Mouse (Mus musculus) neural tube, embryonic 11.5 days (tissue): ENCODE measurements around the gene Dach1. TPM values are rescaled to one million over a fixed set of nuclear protein-coding genes. Genes with fewer than 3 reads are reported as not detected.

Experiments
- ATAC-seq: fragments of 200-750 bp; cut with Nextera tagmentation; 2 replicates; pipeline ENCODE4 v1.8.0; 2017; ENCODE audit warnings: moderate number of reproducible peaks, mild to moderate bottlenecking, moderate TSS enrichment, moderate library complexity; ENCODE audit not compliant: insufficient read depth, low FRiP score, low TSS enrichment
- DNase-seq: peaks from one replicate; pipeline ENCODE4 v3.0.0-alpha.2; 2015; ENCODE audit warnings: low spot score
- H3K27ac ChIP-seq: fragments of 300-500 bp; sonication (generic); 2 replicates; pipeline ENCODE4 v1.5.1; 2014; ENCODE audit warnings: low read depth, mild to moderate bottlenecking, low read length
- H3K27me3 ChIP-seq: fragments of 300-500 bp; sonication (generic); 2 replicates; pipeline ENCODE4 v1.6.1; 2014; ENCODE audit warnings: mild to moderate bottlenecking, low read length, mixed read lengths; ENCODE audit not compliant: control insufficient read depth, insufficient read depth
- H3K36me3 ChIP-seq: fragments of 300-500 bp; sonication (generic); 2 replicates; pipeline ENCODE4 v1.6.1; 2014; ENCODE audit warnings: mild to moderate bottlenecking, low read length, moderate library complexity, mixed read lengths; ENCODE audit not compliant: control insufficient read depth, insufficient read depth
- H3K4me1 ChIP-seq: fragments of 300-500 bp; sonication (generic); 2 replicates; pipeline ENCODE4 v1.6.1; 2014; ENCODE audit warnings: low read length, mixed read lengths; ENCODE audit not compliant: control insufficient read depth, insufficient read depth
- H3K4me2 ChIP-seq: fragments of 300-500 bp; sonication (generic); 2 replicates; pipeline ENCODE4 v1.6.1; 2014; ENCODE audit warnings: low read depth, mild to moderate bottlenecking, moderate library complexity
- H3K4me3 ChIP-seq: fragments of 300-500 bp; sonication (generic); 2 replicates; pipeline ENCODE4 v1.5.1; 2014; ENCODE audit warnings: low read depth, low read length
- H3K9ac ChIP-seq: fragments of 300-500 bp; sonication (generic); 2 replicates; pipeline ENCODE4 v1.6.1; 2014; ENCODE audit warnings: mild to moderate bottlenecking, low read length
- H3K9me3 ChIP-seq: fragments of 300-500 bp; sonication (generic); 2 replicates; pipeline ENCODE4 v1.6.1; 2016; ENCODE audit warnings: low read length; ENCODE audit not compliant: control insufficient read depth
- WGBS: fragments of 180-500 bp; shearing (Covaris S2); extraction: QIAGEN DNeasy Blood & Tissue Kit; methylation state at CpG from one replicate; pipeline ENCODE4 v1.1.7; 2014; 5-methylcytosine and 5-hydroxymethylcytosine counted together
- polyA plus RNA-seq: library from polyadenylated mRNA; unstranded; fragments of >200 nt; fragmentation: Nextera tagmentation; extraction: Ambion mirVana; gene quantifications from 2 replicates; pipeline ENCODE4 v1.2.1, GENCODE M21; 2014

Dach1 gene
- polyA plus RNA-seq, 1 experiment from 2014 or later, result 21.8 TPM

DNA sequence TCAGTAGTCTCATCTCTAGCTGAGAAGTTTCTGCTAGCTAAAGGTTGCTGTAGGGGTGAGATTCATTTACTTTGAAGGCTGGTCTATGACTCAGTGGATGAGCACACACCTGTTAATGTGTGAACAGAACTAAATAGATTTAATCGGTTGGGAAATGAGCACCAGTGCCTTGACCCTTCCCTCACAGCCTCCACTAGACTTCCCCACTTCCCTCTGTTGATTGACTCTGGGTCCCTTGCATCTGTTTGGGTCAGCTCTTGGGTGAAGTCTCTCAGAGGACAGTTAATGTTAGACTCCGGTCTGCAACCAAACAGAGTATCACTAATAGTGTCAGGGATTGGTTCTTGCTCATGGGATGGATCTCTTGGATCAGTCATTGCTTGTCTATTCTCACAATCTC, 227.2 kb downstream of the Dach1 start:
- 93% methylated on average over 2 of the region's 2 CpGs for WGBS
- no peak overlapping the region for H3K4me2 ChIP-seq
- no peak for ATAC-seq
- no peak for DNase-seq
- H3K4me1 ChIP-seq, result no peaks in the 10 kb centered on the region
- H3K9me3 ChIP-seq, result no peaks in the 10 kb centered on the region
- H3K36me3 ChIP-seq, result no peaks in the 10 kb centered on the region
- H3K4me3 ChIP-seq, result no peak overlapping the region
- H3K27ac ChIP-seq, result no peak overlapping the region
- no peaks in the 10 kb centered on the region for H3K27me3 ChIP-seq
- no peak overlapping the region for H3K9ac ChIP-seq

DNA sequence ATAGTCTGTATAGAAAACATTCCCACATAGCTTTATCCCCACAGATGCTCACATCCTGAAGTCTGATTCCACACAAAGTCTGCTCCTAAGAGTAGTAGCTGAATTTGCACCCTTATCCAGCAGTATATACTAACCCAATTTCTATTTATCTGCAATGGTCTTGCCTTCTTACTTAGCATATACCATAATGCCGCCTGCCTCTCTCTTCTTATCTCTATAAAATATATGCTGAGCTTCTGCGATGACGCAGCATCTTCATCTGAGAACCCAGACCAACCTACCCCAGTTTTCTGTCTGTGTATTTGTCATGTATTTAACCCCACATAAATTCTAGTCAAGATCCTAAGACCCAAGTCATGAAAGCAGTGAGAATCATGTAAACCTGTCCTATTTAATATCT, 272.9 kb downstream of the Dach1 start:
- 94% methylated on average over 3 of the region's 3 CpGs for WGBS
- no peaks in the 10 kb centered on the region for H3K9me3 ChIP-seq
- H3K9ac ChIP-seq, result no peak overlapping the region
- H3K4me1 ChIP-seq, result no peaks in the 10 kb centered on the region
- H3K36me3 ChIP-seq, result no peaks in the 10 kb centered on the region
- H3K4me2 ChIP-seq, result no peak overlapping the region
- no peak overlapping the region for H3K4me3 ChIP-seq
- ATAC-seq (no peak), DNase-seq (no peak)
- no peak overlapping the region for H3K27ac ChIP-seq
- no peaks in the 10 kb centered on the region for H3K27me3 ChIP-seq

DNA sequence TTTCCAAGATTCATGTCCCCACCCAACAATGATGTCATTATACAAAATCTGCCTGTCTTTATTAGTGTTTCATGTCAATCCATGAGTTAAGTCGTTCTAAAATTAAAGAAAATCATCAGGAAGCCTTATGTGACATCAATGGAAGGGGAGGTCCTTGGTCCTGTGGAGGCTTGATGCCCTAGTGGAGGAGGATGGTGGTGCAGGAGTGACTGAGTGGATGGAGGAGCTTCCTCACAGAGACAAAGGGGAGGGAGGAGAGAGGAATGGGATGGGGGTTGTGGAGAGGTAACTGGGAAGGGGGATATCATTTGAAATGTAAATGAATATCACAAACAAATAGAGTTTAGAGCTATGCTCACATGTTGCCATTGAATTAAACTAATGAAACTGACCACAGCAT, 287.6 kb downstream of the Dach1 start:
- 47% methylated on average over 1 of the region's 1 CpGs for WGBS
- no peaks in the 10 kb centered on the region for H3K9me3 ChIP-seq
- no peak for ATAC-seq
- H3K9ac ChIP-seq, result no peak overlapping the region
- peak; percentile 14 for DNase-seq
- H3K4me1 ChIP-seq, result no peaks in the 10 kb centered on the region
- H3K27me3 ChIP-seq, result no peaks in the 10 kb centered on the region
- no peaks in the 10 kb centered on the region for H3K36me3 ChIP-seq
- H3K4me3 ChIP-seq, result no peak overlapping the region
- H3K4me2 ChIP-seq, result no peak overlapping the region
- H3K27ac ChIP-seq, result no peak overlapping the region

DNA sequence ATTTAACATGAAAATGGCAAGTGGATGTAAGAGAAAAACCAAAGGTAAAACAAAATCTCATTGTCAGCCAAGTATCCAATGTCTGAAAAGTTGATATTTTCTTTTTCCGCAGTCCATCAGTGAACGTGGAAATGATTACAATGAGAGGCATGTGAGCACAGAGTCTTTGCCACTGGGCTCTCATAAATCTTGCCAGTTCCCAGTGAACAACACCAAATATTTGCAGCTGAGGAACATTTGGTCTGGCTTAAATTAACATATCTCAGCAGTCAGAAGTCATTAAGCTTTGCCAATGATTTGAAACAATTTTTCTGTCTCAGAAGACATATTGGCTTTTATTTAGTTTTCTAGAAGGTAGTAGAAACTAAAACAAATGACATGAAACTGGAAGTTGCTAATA, 298.6 kb downstream of the Dach1 start:
- H3K36me3 ChIP-seq, result no peaks in the 10 kb centered on the region
- no peak overlapping the region for H3K4me2 ChIP-seq
- H3K9ac ChIP-seq, result no peak overlapping the region
- H3K27ac ChIP-seq, result no peak overlapping the region
- no peak for ATAC-seq
- no peak for DNase-seq
- no peaks in the 10 kb centered on the region for H3K9me3 ChIP-seq
- no peak overlapping the region for H3K4me3 ChIP-seq
- no peaks in the 10 kb centered on the region for H3K27me3 ChIP-seq
- H3K4me1 ChIP-seq, result no peaks in the 10 kb centered on the region; the same call in 1 of the 2 replicates
- WGBS, result 30% methylated on average over 2 of the region's 2 CpGs

DNA sequence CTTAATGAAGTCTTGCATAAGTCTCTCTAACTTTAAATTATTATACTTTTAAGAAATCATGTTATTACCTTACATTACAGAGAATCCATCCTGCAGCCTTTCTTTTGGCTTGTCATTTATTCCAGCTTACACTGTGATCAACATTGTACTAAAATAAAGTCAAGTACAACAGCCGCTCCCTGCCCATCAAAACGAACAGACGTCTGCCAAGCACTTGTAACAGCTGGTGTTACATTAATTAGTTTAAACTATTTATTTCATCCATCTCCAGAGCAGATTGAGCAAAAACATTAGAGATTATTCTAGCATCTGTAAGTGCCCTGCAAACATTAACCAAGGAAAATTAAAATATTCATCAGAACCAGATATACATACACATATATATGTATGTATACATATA, 311.2 kb downstream of the Dach1 start:
- H3K27ac ChIP-seq, result no peak overlapping the region
- no peak overlapping the region for H3K4me2 ChIP-seq
- no peak for DNase-seq
- no peaks in the 10 kb centered on the region for H3K36me3 ChIP-seq
- H3K4me3 ChIP-seq, result no peak overlapping the region
- no peaks in the 10 kb centered on the region for H3K27me3 ChIP-seq
- no peak overlapping the region for H3K9ac ChIP-seq
- 72% methylated on average over 3 of the region's 3 CpGs for WGBS
- ATAC-seq, result no peak
- no peaks in the 10 kb centered on the region for H3K4me1 ChIP-seq
- no peaks in the 10 kb centered on the region for H3K9me3 ChIP-seq

DNA sequence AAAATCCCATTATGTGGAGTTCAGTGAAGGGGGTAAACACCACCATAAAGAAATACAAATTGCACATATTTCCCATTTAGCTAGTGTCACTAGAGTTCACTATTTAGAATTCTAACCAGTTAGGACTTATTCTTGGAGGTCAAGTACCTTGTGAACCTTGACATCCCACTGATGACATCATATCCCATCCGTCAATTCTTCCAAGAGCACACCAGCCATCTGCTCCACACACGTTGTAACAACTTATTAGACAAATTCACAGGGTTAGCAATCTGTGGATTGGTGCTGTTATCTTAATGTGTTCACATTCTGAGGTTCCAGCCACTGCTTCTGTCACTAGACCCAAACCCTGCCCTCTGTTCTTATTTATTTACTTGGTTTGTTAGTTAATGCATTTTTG, 312.3 kb downstream of the Dach1 start:
- no peaks in the 10 kb centered on the region for H3K36me3 ChIP-seq
- no peak overlapping the region for H3K9ac ChIP-seq
- H3K27me3 ChIP-seq, result no peaks in the 10 kb centered on the region
- no peak overlapping the region for H3K27ac ChIP-seq
- H3K4me3 ChIP-seq, result no peak overlapping the region
- 26% methylated on average over 2 of the region's 2 CpGs for WGBS
- ATAC-seq (0 out of 2 replicates have a peak, but pooled peaks have one; percentile 41), DNase-seq (peak; percentile 12)
- H3K4me2 ChIP-seq, result no peak overlapping the region
- no peaks in the 10 kb centered on the region for H3K4me1 ChIP-seq
- H3K9me3 ChIP-seq, result no peaks in the 10 kb centered on the region

DNA sequence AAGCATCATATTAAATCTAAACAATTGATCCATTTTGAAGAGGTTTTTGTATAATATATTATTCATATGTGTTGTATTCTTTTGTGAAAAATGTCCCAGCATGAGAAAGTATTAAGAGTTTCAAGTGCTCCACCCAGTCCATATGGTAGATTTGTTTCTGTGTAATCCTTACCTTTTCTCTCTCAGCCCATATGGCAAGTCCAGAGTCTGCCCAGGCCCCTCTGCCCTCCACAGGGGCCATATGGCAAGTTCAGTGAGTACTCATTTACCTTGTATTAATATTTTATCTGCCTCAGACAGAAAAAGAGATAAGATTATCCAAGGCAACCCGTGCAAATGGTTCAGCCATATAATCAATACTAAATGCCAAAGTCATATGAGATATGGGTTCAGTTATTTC, 314.2 kb downstream of the Dach1 start:
- no peak overlapping the region for H3K27ac ChIP-seq
- no peaks in the 10 kb centered on the region for H3K4me1 ChIP-seq
- no peaks in the 10 kb centered on the region for H3K36me3 ChIP-seq
- DNase-seq (no peak), ATAC-seq (no peak)
- H3K27me3 ChIP-seq, result no peaks in the 10 kb centered on the region
- H3K4me3 ChIP-seq, result no peak overlapping the region
- H3K9me3 ChIP-seq, result no peaks in the 10 kb centered on the region
- WGBS, result 65% methylated on average over 1 of the region's 1 CpGs
- no peak overlapping the region for H3K4me2 ChIP-seq
- H3K9ac ChIP-seq, result no peak overlapping the region

DNA sequence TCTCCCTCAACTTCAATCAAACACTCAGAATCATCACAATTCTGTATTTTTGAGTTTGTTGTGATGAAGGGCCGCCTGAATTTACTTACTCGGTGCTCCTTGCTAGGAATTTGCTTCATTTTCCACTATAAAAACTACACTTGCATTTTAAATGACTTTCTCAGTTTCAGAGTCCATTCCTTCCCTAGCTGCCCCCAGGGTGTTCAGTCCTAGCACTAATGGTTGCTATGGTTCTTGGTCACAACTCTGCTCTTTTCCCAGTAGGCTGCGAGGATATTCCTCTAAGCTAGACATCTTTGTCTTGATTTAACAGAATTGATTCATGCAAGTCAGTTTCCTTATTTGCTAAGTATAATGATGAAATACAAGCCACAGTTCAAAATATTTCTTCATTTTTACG, 319.1 kb downstream of the Dach1 start:
- Histone ChIP-seq H3K4me1 (no peaks in the 10 kb centered on the region), H3K27ac (no peak overlapping the region), H3K27me3 (no peaks in the 10 kb centered on the region), H3K9ac (no peak overlapping the region), H3K36me3 (no peaks in the 10 kb centered on the region), H3K4me2 (no peak overlapping the region), H3K4me3 (no peak overlapping the region), H3K9me3 (no peaks in the 10 kb centered on the region)
- 79% methylated on average over 4 of the region's 4 CpGs for WGBS
- no peak for DNase-seq
- no peak for ATAC-seq

DNA sequence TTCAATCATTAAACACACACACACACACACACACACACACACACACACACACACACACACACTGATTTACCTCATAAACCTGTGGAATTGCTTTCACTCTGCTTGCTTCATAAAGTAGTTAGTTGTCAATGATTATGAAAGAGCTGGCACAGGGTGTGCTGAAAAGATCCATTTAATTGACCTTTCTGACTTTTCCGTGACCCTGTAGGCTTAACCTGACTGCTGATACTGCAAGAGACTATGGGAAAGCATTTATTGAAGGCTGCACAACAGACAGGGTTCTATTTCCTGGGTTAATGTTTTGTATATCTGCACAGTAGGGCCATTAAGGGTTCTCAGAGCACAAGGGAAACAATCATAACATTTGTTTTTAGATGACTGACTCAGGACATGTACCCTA, 321.9 kb downstream of the Dach1 start:
- no peak for DNase-seq
- H3K4me2 ChIP-seq, result no peak overlapping the region
- no peak overlapping the region for H3K4me3 ChIP-seq
- no peaks in the 10 kb centered on the region for H3K4me1 ChIP-seq
- no peaks in the 10 kb centered on the region for H3K27me3 ChIP-seq
- ATAC-seq, result no peak
- H3K9ac ChIP-seq, result no peak overlapping the region
- WGBS, result 52% methylated on average over 1 of the region's 1 CpGs
- H3K27ac ChIP-seq, result no peak overlapping the region
- H3K9me3 ChIP-seq, result no peaks in the 10 kb centered on the region
- H3K36me3 ChIP-seq, result no peaks in the 10 kb centered on the region
